Comparison of ENCODE assay signal across 1 mouse cellular context in genomic region chr1:173333312-173334253, GRCm38 (mm10).
TF ChIP-seq lines count a peak whose summit lies in the region.

Ackr1 (minus strand) TSS chr1:173333750.

TF ChIP-seq in MEL, 35 proteins besides CTCF, POLR2A, EP300 and RAD21 (continued from another document):
- TF ChIP-seq ZMIZ1 (IDR thresholded peaks at IDR 0.05; ENCODE audit: low read depth, low read length) (no peak), CHD1 (IDR thresholded peaks at IDR 0.05; ENCODE audit: low read depth, low read length) (no peak)
